Mouse (Mus musculus): ENCODE data around the gene Zfp57. TPM values are rescaled to one million over a fixed set of nuclear protein-coding genes. Genes with fewer than 3 reads are reported as not detected.

The Zfp57 gene
- polyA plus RNA-seq (2012; rRNA removed): 16.0 and 16.5 TPM in 2 replicates

- Histone ChIP-seq H3K27ac (ENCODE audit: control insufficient read depth, insufficient read depth, low read depth, low read length) (no peak within 1 kb of the TSS), H3K36me3 (ENCODE audit: control insufficient read depth, insufficient read depth, low read length) (no peaks in the 10 kb centered on the region), H3K4me1 (ENCODE audit: control insufficient read depth, insufficient read depth, low read length) (peaks cover 8% of the 10 kb centered on the region), H3K4me3 (ENCODE audit: control insufficient read depth, low read depth, low read length) (no peak within 1 kb of the TSS; the same call in 1 of the 2 replicates), H3K27me3 (ENCODE audit: control insufficient read depth, insufficient read depth, low read length) (no peaks in the 10 kb centered on the region)
- TF ChIP-seq CTCF (IDR thresholded peaks at IDR 0.05; ENCODE audit: control insufficient read depth, insufficient read depth, insufficient replicate concordance, low read depth, low read length): no peak
- no peak for TF ChIP-seq POLR2A (IDR thresholded peaks at IDR 0.05; ENCODE audit: control insufficient read depth, low read depth, low read length)
These were observed at the start of gene Zfp57 for GRCm38 (mm10) chr17:37000863-37001262. Gene Zfp57, plus strand, starts transcription at chr17:37001163.

- peak overlapping the region; percentile 73 for H3K4me3 ChIP-seq (ENCODE audit: control insufficient read depth, low read depth, low read length)
- H3K36me3 ChIP-seq (ENCODE audit: control insufficient read depth, insufficient read depth, low read length): no peaks in the 10 kb centered on the region; the same call in 1 of the 2 replicates
- 0 out of 2 replicates have a peak, but pooled peaks cover 2% of the 10 kb centered on the region for H3K4me1 ChIP-seq (ENCODE audit: control insufficient read depth, insufficient read depth, low read length)
- TF ChIP-seq POLR2A (IDR thresholded peaks at IDR 0.05; ENCODE audit: control insufficient read depth, low read depth, low read length) (no peak), CTCF (IDR thresholded peaks at IDR 0.05; ENCODE audit: control insufficient read depth, insufficient read depth, insufficient replicate concordance, low read depth, low read length) (no peak)
- no peak overlapping the region for H3K27ac ChIP-seq (ENCODE audit: control insufficient read depth, insufficient read depth, low read depth, low read length)
- H3K27me3 ChIP-seq (ENCODE audit: control insufficient read depth, insufficient read depth, low read length): no peaks in the 10 kb centered on the region
These were observed 48.3 kb upstream of the Zfp57 start for GRCm38 (mm10) chr17:36952631-36953030.

DNA sequence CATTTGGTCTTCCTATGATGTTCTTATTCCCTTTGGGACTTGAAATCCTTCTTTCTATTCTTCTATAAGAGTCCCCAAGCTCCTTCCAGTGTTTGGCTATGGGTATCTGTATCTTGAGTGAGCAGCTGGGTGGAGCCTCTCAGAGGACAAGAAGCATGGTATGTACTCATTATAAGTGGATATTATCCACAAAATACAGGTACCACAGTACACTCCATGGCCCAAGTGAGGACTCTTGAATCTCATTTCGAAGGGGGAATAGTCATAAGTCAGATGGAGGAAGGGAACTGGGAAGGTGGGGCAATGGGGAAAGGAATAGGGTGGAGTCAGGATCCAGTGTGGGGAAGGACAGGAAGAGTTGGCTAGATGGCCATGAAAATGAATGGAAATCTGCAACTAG, 47.9 kb upstream of the Zfp57 start:
- no peaks in the 10 kb centered on the region for H3K27me3 ChIP-seq (ENCODE audit: control insufficient read depth, insufficient read depth, low read length)
- H3K4me1 ChIP-seq (ENCODE audit: control insufficient read depth, insufficient read depth, low read length): 0 out of 2 replicates have a peak, but pooled peaks cover 2% of the 10 kb centered on the region
- no peaks in the 10 kb centered on the region; the same call in 1 of the 2 replicates for H3K36me3 ChIP-seq (ENCODE audit: control insufficient read depth, insufficient read depth, low read length)
- TF ChIP-seq CTCF (IDR thresholded peaks at IDR 0.05; ENCODE audit: control insufficient read depth, insufficient read depth, insufficient replicate concordance, low read depth, low read length) (no peak), POLR2A (IDR thresholded peaks at IDR 0.05; ENCODE audit: control insufficient read depth, low read depth, low read length) (no peak)
- no peak overlapping the region for H3K27ac ChIP-seq (ENCODE audit: control insufficient read depth, insufficient read depth, low read depth, low read length)
- H3K4me3 ChIP-seq (ENCODE audit: control insufficient read depth, low read depth, low read length): peak overlapping the region; percentile 73

- Histone ChIP-seq H3K4me1 (ENCODE audit: control insufficient read depth, insufficient read depth, low read length) (0 out of 2 replicates have a peak, but pooled peaks cover 2% of the 10 kb centered on the region), H3K27me3 (ENCODE audit: control insufficient read depth, insufficient read depth, low read length) (no peaks in the 10 kb centered on the region), H3K27ac (ENCODE audit: control insufficient read depth, insufficient read depth, low read depth, low read length) (peak within 1 kb of the TSS; percentile 97), H3K36me3 (ENCODE audit: control insufficient read depth, insufficient read depth, low read length) (peaks cover 1% of the 10 kb centered on the region), H3K4me3 (ENCODE audit: control insufficient read depth, low read depth, low read length) (peak within 1 kb of the TSS; percentile 97)
- TF ChIP-seq POLR2A (IDR thresholded peaks at IDR 0.05; ENCODE audit: control insufficient read depth, low read depth, low read length) (peak; percentile 61), CTCF (IDR thresholded peaks at IDR 0.05; ENCODE audit: control insufficient read depth, insufficient read depth, insufficient replicate concordance, low read depth, low read length) (no peak)
These were observed 42.8 kb upstream of the Zfp57 start, which contains the start of the genes Znrd1 and Znrd1as for GRCm38 (mm10) chr17:36957999-36958743. Gene Znrd1, minus strand, starts transcription at chr17:36958559. Gene Znrd1as, plus strand, starts transcription at chr17:36958592.

DNA sequence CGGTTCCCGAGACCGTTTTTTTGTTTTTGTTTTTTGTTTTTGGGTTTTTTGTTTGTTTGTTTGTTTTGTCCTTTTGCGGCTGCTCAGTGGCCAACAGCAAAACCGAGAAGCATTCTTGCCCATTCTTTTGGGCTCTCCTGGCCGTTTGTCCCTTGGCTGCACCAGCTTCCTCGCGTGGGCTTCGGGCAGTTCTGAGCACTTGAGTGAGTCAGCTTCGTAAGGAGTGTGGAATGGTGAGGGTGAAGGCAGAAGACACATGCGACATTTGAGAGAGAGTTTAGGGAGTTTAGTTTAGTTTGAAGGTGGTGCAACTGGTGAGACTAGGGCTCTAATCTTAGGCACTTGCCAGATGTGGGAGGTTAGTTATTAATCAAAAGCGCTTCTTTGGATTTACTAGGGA, 42.1 kb upstream of the Zfp57 start:
- peaks cover 1% of the 10 kb centered on the region for H3K36me3 ChIP-seq (ENCODE audit: control insufficient read depth, insufficient read depth, low read length)
- H3K27me3 ChIP-seq (ENCODE audit: control insufficient read depth, insufficient read depth, low read length): no peaks in the 10 kb centered on the region
- H3K4me3 ChIP-seq (ENCODE audit: control insufficient read depth, low read depth, low read length): peak overlapping the region; percentile 97
- TF ChIP-seq POLR2A (IDR thresholded peaks at IDR 0.05; ENCODE audit: control insufficient read depth, low read depth, low read length) (no peak), CTCF (IDR thresholded peaks at IDR 0.05; ENCODE audit: control insufficient read depth, insufficient read depth, insufficient replicate concordance, low read depth, low read length) (no peak)
- H3K4me1 ChIP-seq (ENCODE audit: control insufficient read depth, insufficient read depth, low read length): 0 out of 2 replicates have a peak, but pooled peaks cover 2% of the 10 kb centered on the region
- H3K27ac ChIP-seq (ENCODE audit: control insufficient read depth, insufficient read depth, low read depth, low read length): peak overlapping the region; percentile 97

- no peaks in the 10 kb centered on the region for H3K27me3 ChIP-seq (ENCODE audit: control insufficient read depth, insufficient read depth, low read length)
- 0 out of 2 replicates have a peak, but pooled peaks cover 2% of the 10 kb centered on the region for H3K4me1 ChIP-seq (ENCODE audit: control insufficient read depth, insufficient read depth, low read length)
- H3K27ac ChIP-seq (ENCODE audit: control insufficient read depth, insufficient read depth, low read depth, low read length): no peak overlapping the region
- H3K36me3 ChIP-seq (ENCODE audit: control insufficient read depth, insufficient read depth, low read length): peaks cover 1% of the 10 kb centered on the region
- H3K4me3 ChIP-seq (ENCODE audit: control insufficient read depth, low read depth, low read length): peak overlapping the region; percentile 61
- TF ChIP-seq POLR2A (IDR thresholded peaks at IDR 0.05; ENCODE audit: control insufficient read depth, low read depth, low read length) (no peak), CTCF (IDR thresholded peaks at IDR 0.05; ENCODE audit: control insufficient read depth, insufficient read depth, insufficient replicate concordance, low read depth, low read length) (no peak)
These were observed 39.8 kb upstream of the Zfp57 start for GRCm38 (mm10) chr17:36961125-36961524.

- H3K4me3 ChIP-seq (ENCODE audit: control insufficient read depth, low read depth, low read length): no peak overlapping the region
- no peak for TF ChIP-seq POLR2A (IDR thresholded peaks at IDR 0.05; ENCODE audit: control insufficient read depth, low read depth, low read length)
- TF ChIP-seq CTCF (IDR thresholded peaks at IDR 0.05; ENCODE audit: control insufficient read depth, insufficient read depth, insufficient replicate concordance, low read depth, low read length): no peak
- no peaks in the 10 kb centered on the region for H3K36me3 ChIP-seq (ENCODE audit: control insufficient read depth, insufficient read depth, low read length)
- no peaks in the 10 kb centered on the region for H3K27me3 ChIP-seq (ENCODE audit: control insufficient read depth, insufficient read depth, low read length)
- H3K27ac ChIP-seq (ENCODE audit: control insufficient read depth, insufficient read depth, low read depth, low read length): no peak overlapping the region
- H3K4me1 ChIP-seq (ENCODE audit: control insufficient read depth, insufficient read depth, low read length): peaks cover 5% of the 10 kb centered on the region
These were observed 34.1 kb upstream of the Zfp57 start for GRCm38 (mm10) chr17:36966875-36967274.
